Mouse (Mus musculus) duodenum, adult 2 months (tissue): ENCODE results near the gene Rasl11a. TPM values are rescaled to one million over a fixed set of nuclear protein-coding genes. Genes with fewer than 3 reads are reported as not detected.

Experiments used
- polyA plus RNA-seq: library from polyadenylated mRNA; depleted of rRNA; stranded (reverse); fragments of >200 nt; gene quantifications from 2 replicates; pipeline ENCODE4 v1.2.3, GENCODE M21; 2012; ENCODE audit warnings: low replicate concordance; rRNA removed

The Rasl11a gene
- polyA plus RNA-seq: 4.2 and 6.9 TPM in 2 replicates

GRCm38 (mm10) chr5:146844945-146845365 is at the start of gene Rasl11a:
Gene Rasl11a (plus strand): TSS chr5:146845071.

GRCm38 (mm10) chr5:146832769-146833448 is 12.0 kb upstream of the Rasl11a start, which contains the start of gene Rpl21:
Gene Rpl21 (plus strand): TSS chr5:146832890.

Other genes starting within 250 kb of the Rasl11a start
- 6.5 and 7.5 TPM in 2 replicates for gene Usp12, start 50.1 kb upstream of the Rasl11a start, polyA plus RNA-seq
- 6.6 and 7.1 TPM in 2 replicates for gene Rpl21, start 12.2 kb upstream of the Rasl11a start, polyA plus RNA-seq
- 37.9 and 54.5 TPM in 2 replicates for gene Gtf3a, start 103.6 kb downstream of the Rasl11a start, polyA plus RNA-seq
- 9.6 and 12.9 TPM in 2 replicates for gene Mtif3, start 118.7 kb downstream of the Rasl11a start, polyA plus RNA-seq
- 35.2 and 35.4 TPM in 2 replicates for gene Lnx2, start 231.5 kb downstream of the Rasl11a start, polyA plus RNA-seq
- gene Polr1d, start 232.0 kb downstream of the Rasl11a start, polyA plus RNA-seq: 27.9 and 43.8 TPM in 2 replicates